Mouse (Mus musculus) thymus, adult 2 months (tissue): ENCODE data around the gene Cd4. TPM values are rescaled to one million over a fixed set of nuclear protein-coding genes. Genes with fewer than 3 reads are reported as not detected.

ENCODE experiments used
- DNase-seq: peaks from one replicate; pipeline ENCODE4 v3.0.0; 2021
- H3K27ac ChIP-seq: fragments of 200-500 bp; 2 replicates; pipeline ENCODE4 v1.5.1; 2012; ENCODE audit warnings: low read length, control low read depth; ENCODE audit not compliant: control insufficient read depth, insufficient read depth
- H3K27me3 ChIP-seq: fragments of 200-500 bp; 2 replicates; pipeline ENCODE4 v1.6.1; 2012; ENCODE audit warnings: mild to moderate bottlenecking, low read length, moderate library complexity, mixed read lengths; ENCODE audit not compliant: control insufficient read depth, insufficient read depth
- H3K36me3 ChIP-seq: fragments of 200-500 bp; 2 replicates; pipeline ENCODE4 v1.6.1; 2012; ENCODE audit warnings: mild to moderate bottlenecking, low read length, moderate library complexity; ENCODE audit not compliant: control insufficient read depth, insufficient read depth
- H3K4me1 ChIP-seq: fragments of 200-500 bp; replicated peaks from 2 replicates; pipeline ENCODE4 v1.6.1; 2012; ENCODE audit warnings: low read length; ENCODE audit not compliant: control insufficient read depth, insufficient read depth
- H3K4me3 ChIP-seq: fragments of 200-500 bp; 2 replicates; pipeline ENCODE4 v1.5.1; 2012; ENCODE audit warnings: mild to moderate bottlenecking, low read length, control low read depth, moderate library complexity; ENCODE audit not compliant: control insufficient read depth, insufficient read depth
- CTCF ChIP-seq: fragments of 200-500 bp; IDR thresholded peaks from 2 replicates; pipeline ENCODE4 v1.5.1; 2012; ENCODE audit warnings: mild to moderate bottlenecking, control low read depth, low read length, moderate library complexity, borderline replicate concordance; ENCODE audit not compliant: control insufficient read depth, poor library complexity, insufficient read depth; ENCODE audit errors: extremely low read depth
- POLR2A ChIP-seq: fragments of 200-500 bp; IDR thresholded peaks from 2 replicates; pipeline ENCODE4 v1.6.1; 2012; ENCODE audit warnings: mild to moderate bottlenecking, low read length, control low read depth, moderate library complexity; ENCODE audit not compliant: control insufficient read depth, poor library complexity, insufficient read depth; ENCODE audit errors: extremely low read depth
- WGBS: fragments of 180-500 bp; shearing (Covaris S2); methylation state at CpG from one replicate; pipeline ENCODE4 v1.1.7; 2018; 5-methylcytosine and 5-hydroxymethylcytosine counted together
- polyA plus RNA-seq: library from polyadenylated mRNA; depleted of rRNA; stranded (reverse); fragments of >200 nt; gene quantifications from 2 replicates; pipeline ENCODE4 v1.2.3, GENCODE M21; 2012

Gene Cd4
- polyA plus RNA-seq, 1 experiment: 565 TPM

GRCm38 (mm10) chr6:124861266-124861665, 26.8 kb downstream of the Cd4 start:
- no peak overlapping the region for H3K4me3 ChIP-seq
- no peak overlapping the region for H3K27ac ChIP-seq
- WGBS: 96% methylated on average over 19 of the region's 19 CpGs
- no peak for TF ChIP-seq POLR2A
- no peak for TF ChIP-seq CTCF
- DNase-seq: no peak
- H3K4me1 ChIP-seq: peaks cover 69% of the 10 kb centered on the region
- H3K27me3 ChIP-seq: no peaks in the 10 kb centered on the region
- H3K36me3 ChIP-seq: peaks cover 10% of the 10 kb centered on the region

GRCm38 (mm10) chr6:124860511-124860910, 27.5 kb downstream of the Cd4 start:
- H3K4me1 ChIP-seq: peaks cover 62% of the 10 kb centered on the region
- H3K27me3 ChIP-seq: no peaks in the 10 kb centered on the region
- no peak for TF ChIP-seq CTCF
- TF ChIP-seq POLR2A: no peak
- 97% methylated on average over 9 of the region's 9 CpGs for WGBS
- DNase-seq: no peak
- peaks cover 3% of the 10 kb centered on the region for H3K36me3 ChIP-seq
- H3K4me3 ChIP-seq: no peak overlapping the region
- no peak overlapping the region for H3K27ac ChIP-seq

- TF ChIP-seq CTCF: peak; percentile 90
- TF ChIP-seq POLR2A: no peak
- Histone ChIP-seq H3K27me3 (no peaks in the 10 kb centered on the region), H3K4me1 (peaks cover 57% of the 10 kb centered on the region), H3K36me3 (no peaks in the 10 kb centered on the region), H3K27ac (no peak overlapping the region), H3K4me3 (no peak overlapping the region)
- WGBS: 10% methylated on average over 12 of the region's 12 CpGs
- DNase-seq: peak; percentile 90
Observed at GRCm38 (mm10) chr6:124859725-124860124, 28.3 kb downstream of the Cd4 start.

DNA sequence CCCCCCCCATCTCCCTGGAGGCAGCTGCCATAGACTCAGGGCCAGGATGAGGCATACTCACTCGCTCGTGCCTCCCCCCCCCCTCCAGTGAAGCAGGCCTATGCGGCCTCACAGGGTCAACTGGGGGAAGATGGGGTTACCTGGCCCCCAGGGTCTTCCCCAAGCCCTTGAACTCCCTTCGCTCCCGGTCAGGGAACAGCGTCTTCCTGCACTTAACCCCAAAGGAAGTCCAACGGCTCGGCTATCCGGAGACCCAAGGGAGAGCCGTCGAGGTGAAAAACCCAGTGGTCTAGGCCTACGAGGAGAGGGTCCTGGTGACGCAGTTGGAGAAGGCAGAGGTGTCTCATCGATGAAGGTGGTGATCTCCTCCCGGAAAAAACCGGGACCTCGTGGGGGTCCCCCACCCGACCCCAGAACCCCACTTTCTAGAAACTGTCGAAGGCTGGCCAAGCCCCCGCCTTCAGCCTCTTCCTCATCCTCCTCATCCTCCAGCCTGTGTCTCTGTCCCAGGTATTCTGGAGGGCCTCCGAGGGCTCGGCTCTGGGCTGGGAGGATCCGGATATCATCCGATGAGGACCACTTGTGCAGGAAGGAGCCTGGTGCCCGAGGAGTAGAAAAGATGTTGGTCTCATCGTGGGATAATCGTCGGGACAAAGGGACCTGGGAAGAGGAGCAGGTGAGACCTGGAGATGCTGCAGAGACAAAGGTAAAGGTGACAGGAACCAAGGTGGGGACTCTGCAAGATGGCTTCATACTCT, 29.3 kb downstream of the Cd4 start:
- no peak overlapping the region for H3K4me3 ChIP-seq

DNA sequence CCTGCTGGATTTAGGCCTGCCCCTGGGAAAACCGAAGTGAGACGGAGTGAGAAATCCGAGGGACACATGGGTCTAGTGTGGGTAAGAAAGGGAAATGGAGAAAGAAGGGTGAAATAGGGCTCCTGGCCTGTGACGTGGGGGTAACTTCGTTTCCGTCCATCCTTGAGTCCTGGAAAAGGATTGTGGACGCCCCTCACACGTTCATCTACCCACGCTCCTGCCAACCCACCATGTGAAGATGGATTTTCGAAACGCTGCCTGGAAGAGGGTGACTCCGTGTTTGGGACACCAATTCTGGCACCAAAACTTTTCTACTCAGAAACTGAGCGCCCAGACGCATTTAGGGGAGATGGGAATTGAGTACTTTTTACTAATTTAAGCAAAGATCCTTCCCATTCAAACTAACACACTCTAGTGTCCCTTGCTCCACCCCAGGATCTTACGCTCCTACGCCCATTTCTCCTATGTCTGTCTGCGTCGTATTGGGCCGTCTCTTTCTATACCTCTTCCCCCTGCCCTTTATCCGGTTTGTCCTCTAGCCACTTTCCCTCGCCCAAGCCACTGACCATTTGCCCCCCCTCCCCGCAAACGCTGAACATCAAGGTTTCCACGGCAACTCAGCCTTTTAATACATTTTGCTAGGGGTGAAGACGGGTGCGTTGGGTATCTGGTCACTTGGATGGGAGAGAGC, 30.0 kb downstream of the Cd4 start:
- TF ChIP-seq POLR2A (no peak), CTCF (no peak)
- 50% methylated on average over 26 of the region's 26 CpGs for WGBS
- H3K4me1 ChIP-seq: peaks cover 56% of the 10 kb centered on the region
- H3K36me3 ChIP-seq: no peaks in the 10 kb centered on the region
- H3K27ac ChIP-seq: no peak overlapping the region
- H3K27me3 ChIP-seq: no peaks in the 10 kb centered on the region
- peak overlapping the region; percentile 51 for H3K4me3 ChIP-seq
- DNase-seq: no peak

More for the DNA sequence above, 29.3 kb downstream of the Cd4 start:
- TF ChIP-seq POLR2A (no peak), CTCF (no peak)
- Histone ChIP-seq H3K27me3 (no peaks in the 10 kb centered on the region), H3K27ac (no peak overlapping the region), H3K4me1 (peaks cover 59% of the 10 kb centered on the region), H3K36me3 (no peaks in the 10 kb centered on the region)
- DNase-seq: no peak
- 84% methylated on average over 26 of the region's 28 CpGs for WGBS

GRCm38 (mm10) chr6:124856916-124857839, 30.8 kb downstream of the Cd4 start, which contains the start of gene P3h3:
Gene P3h3, minus strand, starts transcription at chr6:124857752.
- under 1% methylated on average over 85 of the region's 86 CpGs for WGBS
- H3K27ac ChIP-seq: no peak within 1 kb of the TSS
- TF ChIP-seq POLR2A (peak; percentile 38; the same call in 1 of the 2 replicates), CTCF (peak; percentile 85)
- H3K36me3 ChIP-seq: no peaks in the 10 kb centered on the region
- peak within 1 kb of the TSS; percentile 51 for H3K4me3 ChIP-seq
- H3K4me1 ChIP-seq: peaks cover 50% of the 10 kb centered on the region
- H3K27me3 ChIP-seq: no peaks in the 10 kb centered on the region
- DNase-seq: peak; percentile 81
